Mouse (Mus musculus) midbrain, embryonic 10.5 days (tissue): Measurements from ENCODE around the gene Enho. TPM values are rescaled to one million over a fixed set of nuclear protein-coding genes. Genes with fewer than 3 reads are reported as not detected.

Experiments used
- DNase-seq: peaks from one replicate; pipeline ENCODE4 v3.0.0-alpha.2; 2017; ENCODE audit warnings: low spot score
- H3K27ac ChIP-seq: fragments of 300-500 bp; sonication (generic); replicated peaks from 2 replicates; pipeline ENCODE4 v1.5.1; 2016; ENCODE audit warnings: mild to moderate bottlenecking
- H3K27me3 ChIP-seq: fragments of 300-500 bp; sonication (generic); 2 replicates; pipeline ENCODE4 v1.6.1; 2016; ENCODE audit warnings: low read depth, mild to moderate bottlenecking; ENCODE audit not compliant: poor library complexity, severe bottlenecking
- H3K36me3 ChIP-seq: fragments of 300-500 bp; sonication (generic); 2 replicates; pipeline ENCODE4 v1.6.1; 2016; ENCODE audit warnings: mild to moderate bottlenecking, moderate library complexity
- H3K4me1 ChIP-seq: fragments of 300-500 bp; sonication (generic); 2 replicates; pipeline ENCODE4 v1.6.1; 2016
- H3K4me3 ChIP-seq: fragments of 300-500 bp; sonication (generic); 2 replicates; pipeline ENCODE4 v1.5.1; 2016; ENCODE audit warnings: mild to moderate bottlenecking, moderate library complexity
- H3K9me3 ChIP-seq: fragments of 300-500 bp; sonication (generic); replicated peaks from 2 replicates; pipeline ENCODE4 v1.6.1; 2016; ENCODE audit warnings: mild to moderate bottlenecking
- WGBS: fragments of 180-500 bp; shearing (Covaris S2); methylation state at CpG from one replicate; pipeline ENCODE4 v1.1.7; 2016; 5-methylcytosine and 5-hydroxymethylcytosine counted together
- polyA plus RNA-seq: library from polyadenylated mRNA; unstranded; fragments of >200 nt; fragmentation: Nextera tagmentation; extraction: Ambion mirVana; gene quantifications from 2 replicates; pipeline ENCODE4 v1.2.1, GENCODE M21; 2016

Enho gene
- polyA plus RNA-seq, 1 experiment from 2014 or later = 23.2 TPM

DNA sequence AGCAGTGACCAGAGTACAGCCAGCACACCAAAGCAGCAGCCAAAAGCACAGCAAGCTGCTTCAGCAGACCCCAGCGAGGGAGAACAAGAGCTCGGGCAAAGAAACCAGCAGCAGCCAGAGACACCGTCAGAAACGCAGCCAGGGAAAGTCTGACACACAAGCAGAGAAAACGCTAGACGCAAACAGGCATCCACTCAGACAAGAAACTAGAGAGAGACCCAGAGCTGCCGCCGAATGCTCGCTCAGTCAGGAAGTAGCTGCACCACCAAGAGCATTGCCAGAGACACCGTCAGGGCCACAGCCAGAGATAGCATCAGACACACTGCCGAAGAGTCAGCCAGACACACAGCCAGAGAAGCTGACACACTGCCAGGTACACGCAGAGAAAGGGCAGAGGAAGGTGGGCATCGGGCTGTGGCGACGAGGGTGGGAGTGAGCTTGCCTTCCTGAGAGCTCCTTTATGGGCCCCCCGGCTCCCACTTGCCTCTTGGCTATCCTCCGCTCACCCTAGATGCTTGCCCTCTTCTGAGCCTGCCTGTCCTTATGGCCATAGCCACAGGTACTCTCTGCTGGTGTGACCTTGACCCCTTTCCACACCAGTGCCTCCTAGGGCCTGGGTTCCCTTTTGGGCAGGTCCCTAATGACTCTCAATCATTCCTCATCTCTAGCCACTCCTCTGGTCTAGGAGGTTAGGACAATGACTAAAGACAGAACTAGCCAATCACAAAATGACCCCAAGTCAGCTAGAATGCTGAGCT is 36.3 kb upstream of the Enho start:
- 76% methylated on average over 17 of the region's 17 CpGs for WGBS
- Histone ChIP-seq H3K27me3 (peaks cover 22% of the 10 kb centered on the region), H3K4me1 (peaks cover 94% of the 10 kb centered on the region), H3K4me3 (0 out of 2 replicates have a peak overlapping the region, but pooled peaks have one; percentile 20), H3K9me3 (no peaks in the 10 kb centered on the region), H3K27ac (peak overlapping the region; percentile 73), H3K36me3 (peaks cover 98% of the 10 kb centered on the region)
- DNase-seq = no peak

DNA sequence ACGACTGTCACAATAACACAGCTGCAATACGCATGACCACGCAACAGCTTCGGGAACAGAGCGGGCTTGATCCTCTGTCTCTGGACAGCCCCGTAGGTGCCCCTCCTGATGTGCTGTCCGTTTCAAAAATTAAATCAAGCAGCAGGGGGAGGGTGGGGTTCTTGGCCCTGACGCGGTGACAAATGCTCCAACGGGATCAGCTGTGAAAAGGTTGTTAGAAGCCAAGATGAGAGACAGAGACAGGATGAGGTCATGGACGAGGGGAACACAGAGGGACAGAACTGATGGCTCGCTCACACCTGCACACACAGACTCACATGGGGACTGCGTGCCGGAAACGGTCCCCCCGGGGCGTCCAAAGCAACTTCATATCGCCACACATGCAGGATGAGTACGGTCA is 33.1 kb upstream of the Enho start:
- DNase-seq = no peak
- Histone ChIP-seq H3K9me3 (no peaks in the 10 kb centered on the region), H3K27ac (peak overlapping the region; percentile 81), H3K4me3 (no peak overlapping the region), H3K36me3 (peaks cover 100% of the 10 kb centered on the region), H3K27me3 (peaks cover 28% of the 10 kb centered on the region), H3K4me1 (peaks cover 76% of the 10 kb centered on the region)
- WGBS = 65% methylated on average over 19 of the region's 19 CpGs

DNA sequence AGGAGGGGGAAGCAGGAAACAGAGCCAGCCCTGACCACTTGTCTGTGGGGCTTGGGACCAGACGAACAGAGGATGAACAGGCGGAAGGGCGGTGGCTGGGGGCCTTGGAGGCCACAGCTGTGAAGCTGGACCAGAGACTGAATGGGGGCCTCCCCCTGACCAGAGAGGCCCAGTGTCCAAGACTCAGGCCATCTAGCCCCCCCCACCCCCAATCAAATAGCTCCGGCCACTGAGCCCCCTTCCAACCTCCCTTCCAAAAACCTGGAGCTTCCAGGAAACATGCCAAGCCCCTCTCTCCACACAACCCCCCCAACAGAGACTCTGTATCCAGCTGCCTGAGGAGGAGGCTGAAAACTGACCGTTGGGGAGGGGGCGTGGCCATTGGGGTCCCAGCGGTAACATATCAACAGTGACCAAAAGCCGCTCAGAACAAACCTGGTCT is 32.4 kb upstream of the Enho start:
- H3K4me3 ChIP-seq = peak overlapping the region; percentile 23; the same call in 1 of the 2 replicates
- H3K27ac ChIP-seq = peak overlapping the region; percentile 81
- H3K4me1 ChIP-seq = peaks cover 74% of the 10 kb centered on the region
- 34% methylated on average over 8 of the region's 8 CpGs for WGBS
- H3K27me3 ChIP-seq = peaks cover 27% of the 10 kb centered on the region
- no peak for DNase-seq
- H3K36me3 ChIP-seq = peaks cover 100% of the 10 kb centered on the region
- H3K9me3 ChIP-seq = no peaks in the 10 kb centered on the region

DNA sequence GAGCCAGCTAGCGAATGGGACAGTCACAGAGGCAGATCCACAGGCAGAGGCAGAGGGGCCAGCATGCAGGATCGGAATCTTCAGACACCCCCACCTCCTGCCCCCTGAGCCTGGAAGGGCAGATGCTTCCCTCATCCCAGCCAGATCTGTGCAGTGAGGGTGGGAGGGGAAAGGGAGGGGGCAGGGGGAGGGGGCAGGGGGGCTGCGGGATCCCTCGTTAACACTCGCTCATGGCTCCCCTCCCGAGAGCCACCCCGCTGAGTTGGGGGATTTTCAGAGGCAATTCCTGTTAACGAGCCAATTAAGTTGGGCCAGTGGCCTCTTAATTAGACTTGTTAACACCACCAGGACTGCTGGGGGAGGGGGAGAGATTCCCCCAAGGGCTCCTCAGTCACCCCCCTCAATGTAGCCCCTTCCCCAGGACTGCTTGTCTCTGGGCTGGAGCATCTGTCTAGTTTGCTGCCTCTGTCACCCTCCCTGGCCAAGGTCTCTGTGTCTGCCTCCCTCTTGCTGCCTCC is 31.9 kb upstream of the Enho start:
- peaks cover 72% of the 10 kb centered on the region for H3K4me1 ChIP-seq
- DNase-seq = peak; percentile 39
- H3K9me3 ChIP-seq = no peaks in the 10 kb centered on the region
- H3K4me3 ChIP-seq = peak overlapping the region; percentile 23; the same call in 1 of the 2 replicates
- peaks cover 22% of the 10 kb centered on the region for H3K27me3 ChIP-seq
- H3K36me3 ChIP-seq = peaks cover 100% of the 10 kb centered on the region
- peak overlapping the region; percentile 81 for H3K27ac ChIP-seq
- WGBS = 8% methylated on average over 8 of the region's 8 CpGs

DNA sequence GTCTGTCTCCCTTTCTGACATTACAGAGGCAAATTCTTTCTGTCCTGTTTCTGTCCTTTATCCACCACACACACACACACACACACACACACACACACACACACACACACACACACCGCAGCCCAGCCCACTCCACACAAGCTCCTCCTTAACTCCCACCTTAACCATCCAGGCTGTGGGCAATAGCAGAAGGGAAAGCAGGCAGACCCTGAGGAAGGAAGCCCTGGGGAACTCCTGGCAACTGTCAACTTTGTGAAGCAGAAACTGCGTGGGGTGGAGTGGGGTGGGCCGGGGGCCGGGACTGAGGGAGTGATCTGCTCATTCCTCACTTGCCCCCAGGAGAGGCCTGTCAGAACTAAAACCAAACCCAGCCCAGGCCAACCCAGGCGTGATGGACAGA is 31.4 kb upstream of the Enho start:
- H3K4me1 ChIP-seq = peaks cover 72% of the 10 kb centered on the region
- peak overlapping the region; percentile 81 for H3K27ac ChIP-seq
- DNase-seq = no peak
- H3K27me3 ChIP-seq = peaks cover 20% of the 10 kb centered on the region
- H3K4me3 ChIP-seq = no peak overlapping the region
- peaks cover 100% of the 10 kb centered on the region for H3K36me3 ChIP-seq
- 48% methylated on average over 5 of the region's 5 CpGs for WGBS
- no peaks in the 10 kb centered on the region for H3K9me3 ChIP-seq

DNA sequence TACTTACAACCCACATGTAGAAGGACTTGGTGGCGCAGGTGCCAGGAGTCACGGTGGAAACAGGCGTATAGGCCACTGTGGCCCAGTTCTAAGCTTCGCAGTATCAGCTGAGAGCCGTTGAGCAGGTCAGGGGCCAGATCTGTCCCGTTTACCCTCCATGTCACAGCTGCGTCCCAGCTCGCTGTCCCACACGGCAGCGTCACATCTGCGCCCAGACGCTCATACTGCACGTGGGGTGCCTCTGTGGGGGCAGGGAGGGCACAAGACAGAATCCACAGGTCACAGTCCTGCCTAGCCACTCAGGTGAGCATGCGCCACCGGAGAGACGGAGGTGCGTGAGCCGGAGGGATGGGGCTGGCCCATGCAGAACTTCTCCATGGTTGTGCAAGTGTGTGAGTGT is 30.7 kb upstream of the Enho start:
- DNase-seq = no peak
- H3K4me3 ChIP-seq = no peak overlapping the region
- peaks cover 72% of the 10 kb centered on the region for H3K4me1 ChIP-seq
- peaks cover 20% of the 10 kb centered on the region for H3K27me3 ChIP-seq
- no peaks in the 10 kb centered on the region for H3K9me3 ChIP-seq
- peaks cover 98% of the 10 kb centered on the region for H3K36me3 ChIP-seq
- H3K27ac ChIP-seq = no peak overlapping the region
- 89% methylated on average over 18 of the region's 18 CpGs for WGBS

- H3K4me3 ChIP-seq = no peak overlapping the region
- peaks cover 11% of the 10 kb centered on the region; the same call in 1 of the 2 replicates for H3K27me3 ChIP-seq
- H3K27ac ChIP-seq = 0 out of 2 replicates have a peak overlapping the region, but pooled peaks have one; percentile 38
- peaks cover 98% of the 10 kb centered on the region for H3K36me3 ChIP-seq
- peaks cover 76% of the 10 kb centered on the region for H3K4me1 ChIP-seq
- DNase-seq = no peak
- no peaks in the 10 kb centered on the region for H3K9me3 ChIP-seq
- WGBS = 78% methylated on average over 11 of the region's 11 CpGs
These were observed 26.5 kb upstream of the Enho start for GRCm38 (mm10) chr4:41666646-41667045.

DNA sequence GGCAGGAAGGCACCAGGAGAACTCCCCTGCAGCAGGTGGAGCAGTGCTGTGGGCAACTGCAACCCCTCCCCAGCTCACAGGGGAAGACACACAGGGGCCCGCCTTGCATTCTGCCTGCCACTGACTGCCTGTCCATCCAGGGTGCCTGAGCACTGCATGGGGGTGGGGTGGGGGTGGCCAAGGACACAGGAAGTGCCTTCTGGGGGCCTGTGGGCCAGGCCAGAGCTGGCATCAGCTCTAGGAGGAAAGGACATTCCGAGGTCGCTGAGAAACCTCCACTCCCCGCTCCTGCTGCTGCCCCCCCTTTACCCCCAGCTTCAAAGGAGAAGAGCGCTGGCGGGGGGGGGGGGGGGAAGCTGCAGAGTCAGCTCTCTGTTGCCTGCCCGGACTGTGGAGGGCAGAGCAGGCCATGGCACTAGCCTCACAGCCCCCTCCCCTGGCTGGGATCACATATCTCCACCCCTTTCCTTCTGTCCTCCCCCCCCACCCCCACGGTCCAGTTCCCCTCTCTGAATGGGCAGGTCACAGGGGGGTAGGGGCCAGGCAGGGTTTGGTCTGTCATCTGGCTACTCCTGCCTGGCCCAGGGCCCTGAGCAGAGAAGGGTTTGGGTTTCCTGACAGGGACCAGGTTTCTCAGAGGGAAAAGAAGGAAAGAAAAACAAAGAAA is 25.0 kb upstream of the Enho start:
- peaks cover 98% of the 10 kb centered on the region for H3K36me3 ChIP-seq
- peak; percentile 59 for DNase-seq
- no peak overlapping the region for H3K4me3 ChIP-seq
- 3% methylated on average over 8 of the region's 8 CpGs for WGBS
- peaks cover 5% of the 10 kb centered on the region; the same call in 1 of the 2 replicates for H3K27me3 ChIP-seq
- H3K9me3 ChIP-seq = no peaks in the 10 kb centered on the region
- H3K27ac ChIP-seq = peak overlapping the region; percentile 69
- H3K4me1 ChIP-seq = peaks cover 76% of the 10 kb centered on the region

DNA sequence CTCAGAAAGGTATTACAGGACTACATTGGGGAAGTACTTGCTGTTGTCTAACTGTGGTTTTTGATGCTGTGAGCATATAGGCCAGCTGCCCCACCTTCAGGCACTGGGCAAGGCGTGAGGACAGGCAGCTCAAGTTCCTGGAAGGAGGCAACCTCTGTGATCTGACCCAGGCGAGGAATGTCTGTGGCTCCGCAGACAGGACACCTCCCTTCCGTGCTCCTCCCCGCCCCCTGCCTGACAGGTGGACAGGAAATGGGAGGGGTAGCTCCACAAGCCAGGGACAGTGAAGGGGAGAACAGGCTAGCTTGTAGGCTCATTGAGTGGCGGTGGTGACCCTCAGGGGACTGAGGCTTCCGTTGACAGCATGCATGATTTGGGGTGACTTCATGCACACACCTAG is 24.4 kb upstream of the Enho start:
- H3K9me3 ChIP-seq = no peaks in the 10 kb centered on the region
- peaks cover 82% of the 10 kb centered on the region for H3K4me1 ChIP-seq
- DNase-seq = no peak
- peaks cover 11% of the 10 kb centered on the region for H3K27me3 ChIP-seq
- H3K4me3 ChIP-seq = no peak overlapping the region
- WGBS = 67% methylated on average over 7 of the region's 7 CpGs
- H3K36me3 ChIP-seq = peaks cover 98% of the 10 kb centered on the region
- H3K27ac ChIP-seq = peak overlapping the region; percentile 69

DNA sequence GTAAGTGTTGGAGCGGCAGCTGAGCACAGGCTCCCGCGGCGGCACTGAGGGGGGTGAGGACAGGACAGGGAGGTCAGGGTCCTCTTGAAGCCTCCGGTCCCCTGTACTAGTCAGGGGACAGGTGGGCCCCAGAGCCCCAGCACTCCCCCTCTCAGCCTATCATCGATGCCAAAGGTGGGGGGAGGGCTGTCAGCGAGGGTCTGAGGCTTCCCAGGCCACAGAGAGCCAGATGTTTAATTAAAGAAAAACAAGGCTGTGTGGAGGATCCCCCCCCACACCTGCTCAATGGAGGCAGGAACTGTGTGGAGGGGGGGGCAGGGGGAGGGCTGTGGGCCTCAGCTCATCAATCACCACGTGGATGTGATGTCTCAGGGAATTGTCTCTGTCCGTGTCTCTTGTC is 23.5 kb upstream of the Enho start:
- no peak for DNase-seq
- H3K4me1 ChIP-seq = peaks cover 91% of the 10 kb centered on the region
- peaks cover 98% of the 10 kb centered on the region for H3K36me3 ChIP-seq
- WGBS = 66% methylated on average over 9 of the region's 9 CpGs
- peaks cover 16% of the 10 kb centered on the region for H3K27me3 ChIP-seq
- no peak overlapping the region for H3K4me3 ChIP-seq
- no peaks in the 10 kb centered on the region for H3K9me3 ChIP-seq
- H3K27ac ChIP-seq = no peak overlapping the region

DNA sequence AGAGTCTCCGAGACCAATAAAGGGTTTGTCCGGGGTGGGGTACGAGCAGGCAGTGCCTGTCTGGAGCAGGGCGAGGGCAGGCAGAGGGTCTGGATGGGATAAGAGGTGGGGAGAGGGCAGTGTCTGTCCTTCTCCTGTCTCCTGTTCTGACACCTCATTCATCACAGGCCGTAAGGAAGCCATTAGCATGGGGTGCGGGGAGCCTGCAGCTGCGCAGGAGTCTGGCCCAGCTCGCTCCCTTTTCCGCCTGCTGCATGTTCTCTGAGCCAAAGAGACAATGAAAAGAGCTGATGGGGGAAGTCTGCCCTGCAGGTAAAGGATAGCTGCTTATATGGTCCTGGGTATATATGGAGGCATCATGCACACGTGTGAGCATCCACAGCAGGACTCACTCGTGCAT is 22.6 kb upstream of the Enho start:
- H3K4me3 ChIP-seq = no peak overlapping the region
- peaks cover 97% of the 10 kb centered on the region for H3K4me1 ChIP-seq
- WGBS = 88% methylated on average over 11 of the region's 11 CpGs
- H3K27ac ChIP-seq = no peak overlapping the region; the same call in 1 of the 2 replicates
- H3K9me3 ChIP-seq = no peaks in the 10 kb centered on the region
- H3K27me3 ChIP-seq = peaks cover 16% of the 10 kb centered on the region
- peaks cover 98% of the 10 kb centered on the region for H3K36me3 ChIP-seq
- no peak for DNase-seq

DNA sequence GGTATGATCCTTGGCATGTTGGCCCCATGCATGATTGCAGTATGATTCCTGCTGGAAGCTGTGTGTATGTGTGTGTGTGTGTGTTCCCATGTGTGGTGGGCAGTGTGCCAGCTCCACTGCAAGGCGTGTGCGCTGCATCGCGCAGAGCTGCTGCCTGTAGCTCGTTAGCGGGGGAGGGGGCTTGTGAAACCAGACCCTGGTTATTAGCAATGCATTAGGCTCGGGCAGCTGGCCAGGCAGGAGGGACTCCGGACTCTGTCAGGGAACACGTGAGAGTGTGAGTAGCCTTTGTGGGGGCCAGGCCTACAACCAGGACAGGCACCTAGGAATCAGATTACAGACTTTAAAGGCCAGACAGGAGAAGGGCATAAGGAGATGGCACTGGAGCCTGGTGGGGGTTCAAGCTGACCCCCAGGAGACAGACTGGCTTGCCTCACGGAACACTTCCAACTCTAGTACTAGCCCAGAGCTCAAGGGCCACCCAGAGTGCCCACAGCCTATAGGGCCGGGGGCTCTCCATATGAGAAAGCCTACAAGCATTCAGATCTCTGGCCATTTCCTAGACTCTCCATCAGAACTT is 20.8 kb upstream of the Enho start:
- H3K4me1 ChIP-seq = peaks cover 84% of the 10 kb centered on the region
- no peak for DNase-seq
- WGBS = 55% methylated on average over 11 of the region's 11 CpGs
- no peaks in the 10 kb centered on the region for H3K9me3 ChIP-seq
- peaks cover 99% of the 10 kb centered on the region for H3K36me3 ChIP-seq
- H3K27me3 ChIP-seq = peaks cover 21% of the 10 kb centered on the region
- peak overlapping the region; percentile 4; the same call in 1 of the 2 replicates for H3K27ac ChIP-seq
- no peak overlapping the region for H3K4me3 ChIP-seq
